Mouse (Mus musculus) cerebellum, adult 2 months (tissue): ENCODE results near the gene Gm128.

Experiments used
- CTCF ChIP-seq: fragments of 200-500 bp; IDR thresholded peaks from 2 replicates; pipeline ENCODE4 v1.5.1; 2011; ENCODE audit warnings: low read depth, mild to moderate bottlenecking, control low read depth, low read length, moderate library complexity, borderline replicate concordance; ENCODE audit not compliant: insufficient read depth
- POLR2A ChIP-seq: fragments of 200-500 bp; IDR thresholded peaks from 2 replicates; pipeline ENCODE4 v1.6.1; 2011; ENCODE audit warnings: low read length, control low read depth, borderline replicate concordance; ENCODE audit not compliant: insufficient read depth

DNA sequence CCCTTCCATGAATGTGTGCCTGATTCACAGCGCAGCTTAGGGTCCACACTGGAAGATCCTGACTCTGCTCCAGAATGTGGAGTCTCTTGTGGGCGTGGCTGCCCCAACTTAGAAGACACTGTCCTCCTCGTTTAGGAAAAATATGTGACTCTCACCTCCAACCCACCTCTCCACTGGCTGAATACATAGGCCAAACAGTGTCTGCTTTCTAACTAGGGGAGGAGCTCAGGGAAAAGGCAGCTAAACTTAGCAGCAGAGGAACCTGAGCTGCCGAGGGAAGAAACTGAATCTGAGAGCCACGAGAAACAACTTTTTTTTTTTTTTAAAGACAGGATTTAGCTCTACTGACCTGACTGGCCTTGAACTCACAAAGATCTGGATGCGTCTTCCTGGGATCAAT is 33.8 kb upstream of the Gm128 start:
- TF ChIP-seq CTCF (no peak), POLR2A (no peak)
